Mouse (Mus musculus): ENCODE measurements at regions not wholly inside any gene's neighbourhood (a gene's known extent, or its start where the extent isn't known, plus 50 kb on each side); places are given as distances from the start of the nearest gene placed in this dataset.
"Not testable (repeated sequence)": the region's sequence is repeated elsewhere in the genome, so short reads cannot be mapped to it uniquely, and the experiment has no call there.

GRCm38 (mm10) chr16:58100351-58100750 lies 307.9 kb upstream of the Dcbld2 start:
- no peak overlapping the region for H3K27ac ChIP-seq (replicated peaks)
- 65% methylated on average over 4 of the region's 4 CpGs for WGBS
- H3K4me3 ChIP-seq = no peak overlapping the region
- H3K27me3 ChIP-seq (replicated peaks; ENCODE audit: low read depth, poor library complexity, severe bottlenecking) = no peaks in the 10 kb centered on the region
- no peaks in the 10 kb centered on the region for H3K36me3 ChIP-seq (replicated peaks)
- DNase-seq (ENCODE audit: low spot score) = no peak
- no peaks in the 10 kb centered on the region for H3K4me1 ChIP-seq
- no peaks in the 10 kb centered on the region for H3K9me3 ChIP-seq

GRCm38 (mm10) chr16:58110452-58110851 lies 297.8 kb upstream of the Dcbld2 start:
- no peak overlapping the region for H3K4me3 ChIP-seq
- H3K27ac ChIP-seq (replicated peaks) = no peak overlapping the region
- no peaks in the 10 kb centered on the region for H3K9me3 ChIP-seq
- no peaks in the 10 kb centered on the region for H3K27me3 ChIP-seq (replicated peaks; ENCODE audit: low read depth, poor library complexity, severe bottlenecking)
- 88% methylated on average over 1 of the region's 1 CpGs for WGBS
- no peaks in the 10 kb centered on the region for H3K4me1 ChIP-seq
- no peaks in the 10 kb centered on the region for H3K36me3 ChIP-seq (replicated peaks)
- no peak for DNase-seq (ENCODE audit: low spot score)

- 86% methylated on average over 1 of the region's 1 CpGs for WGBS
- DNase-seq (ENCODE audit: low spot score) = no peak
- H3K27ac ChIP-seq (replicated peaks) = no peak overlapping the region
- H3K9me3 ChIP-seq = no peaks in the 10 kb centered on the region
- no peaks in the 10 kb centered on the region for H3K36me3 ChIP-seq (replicated peaks)
- H3K4me1 ChIP-seq = no peaks in the 10 kb centered on the region
- H3K4me3 ChIP-seq = no peak overlapping the region
- no peaks in the 10 kb centered on the region for H3K27me3 ChIP-seq (replicated peaks; ENCODE audit: low read depth, poor library complexity, severe bottlenecking)
Measured at GRCm38 (mm10) chr16:58126086-58126485, 282.2 kb upstream of the Dcbld2 start.

GRCm38 (mm10) chr16:58136144-58136905 lies 271.9 kb upstream of the Dcbld2 start:
- H3K27me3 ChIP-seq (replicated peaks; ENCODE audit: low read depth, poor library complexity, severe bottlenecking) = no peaks in the 10 kb centered on the region
- no peak overlapping the region for H3K27ac ChIP-seq (replicated peaks)
- DNase-seq (ENCODE audit: low spot score) = no peak
- WGBS = 81% methylated on average over 12 of the region's 12 CpGs
- no peaks in the 10 kb centered on the region for H3K9me3 ChIP-seq
- no peak overlapping the region for H3K4me3 ChIP-seq
- H3K4me1 ChIP-seq = no peaks in the 10 kb centered on the region
- H3K36me3 ChIP-seq (replicated peaks) = no peaks in the 10 kb centered on the region

GRCm38 (mm10) chr16:58136979-58137378 lies 271.3 kb upstream of the Dcbld2 start:
- WGBS = 90% methylated on average over 7 of the region's 7 CpGs
- Histone ChIP-seq H3K27ac (replicated peaks) (no peak overlapping the region), H3K4me3 (no peak overlapping the region), H3K9me3 (no peaks in the 10 kb centered on the region), H3K27me3 (replicated peaks; ENCODE audit: low read depth, poor library complexity, severe bottlenecking) (no peaks in the 10 kb centered on the region), H3K36me3 (replicated peaks) (no peaks in the 10 kb centered on the region), H3K4me1 (no peaks in the 10 kb centered on the region)
- DNase-seq (ENCODE audit: low spot score) = no peak

- 77% methylated on average over 4 of the region's 4 CpGs for WGBS
- Histone ChIP-seq H3K27ac (replicated peaks) (no peak overlapping the region), H3K36me3 (replicated peaks) (no peaks in the 10 kb centered on the region)
Measured at GRCm38 (mm10) chr16:58137728-58138279, 270.4 kb upstream of the Dcbld2 start.

GRCm38 (mm10) chr16:58146479-58146878 lies 261.8 kb upstream of the Dcbld2 start:
- H3K9me3 ChIP-seq = no peaks in the 10 kb centered on the region
- H3K27ac ChIP-seq (replicated peaks) = no peak overlapping the region
- no peak for DNase-seq (ENCODE audit: low spot score)
- no peaks in the 10 kb centered on the region for H3K36me3 ChIP-seq (replicated peaks)
- H3K4me1 ChIP-seq = no peaks in the 10 kb centered on the region
- 74% methylated on average over 6 of the region's 6 CpGs for WGBS
- no peaks in the 10 kb centered on the region for H3K27me3 ChIP-seq (replicated peaks; ENCODE audit: low read depth, poor library complexity, severe bottlenecking)
- no peak overlapping the region for H3K4me3 ChIP-seq

More at GRCm38 (mm10) chr16:58137728-58138279, 270.4 kb upstream of the Dcbld2 start:
- Histone ChIP-seq H3K27me3 (replicated peaks; ENCODE audit: low read depth, poor library complexity, severe bottlenecking) (no peaks in the 10 kb centered on the region), H3K4me1 (no peaks in the 10 kb centered on the region), H3K9me3 (no peaks in the 10 kb centered on the region), H3K4me3 (no peak overlapping the region)
- DNase-seq (ENCODE audit: low spot score) = no peak

GRCm38 (mm10) chr16:58155538-58155937 lies 252.7 kb upstream of the Dcbld2 start:
- H3K27ac ChIP-seq (replicated peaks) = no peak overlapping the region
- no peaks in the 10 kb centered on the region for H3K4me1 ChIP-seq
- DNase-seq (ENCODE audit: low spot score) = no peak
- no peaks in the 10 kb centered on the region for H3K36me3 ChIP-seq (replicated peaks)
- no peaks in the 10 kb centered on the region for H3K27me3 ChIP-seq (replicated peaks; ENCODE audit: low read depth, poor library complexity, severe bottlenecking)
- 39% methylated on average over 4 of the region's 4 CpGs for WGBS
- H3K9me3 ChIP-seq = no peaks in the 10 kb centered on the region
- no peak overlapping the region for H3K4me3 ChIP-seq

GRCm38 (mm10) chr16:58178744-58179401 lies 229.4 kb upstream of the Dcbld2 start:
- Histone ChIP-seq H3K27me3 (replicated peaks; ENCODE audit: low read depth, poor library complexity, severe bottlenecking) (no peaks in the 10 kb centered on the region), H3K36me3 (replicated peaks) (no peaks in the 10 kb centered on the region), H3K27ac (replicated peaks) (no peak overlapping the region), H3K4me1 (no peaks in the 10 kb centered on the region), H3K9me3 (no peaks in the 10 kb centered on the region), H3K4me3 (no peak overlapping the region)
- no peak for DNase-seq (ENCODE audit: low spot score)
- WGBS = 73% methylated on average over 5 of the region's 5 CpGs

- not testable (repeated sequence) for H3K4me1 ChIP-seq; H3K36me3 ChIP-seq (replicated peaks); H3K27ac ChIP-seq (replicated peaks); H3K9me3 ChIP-seq; H3K4me3 ChIP-seq; DNase-seq (ENCODE audit: low spot score); H3K27me3 ChIP-seq (replicated peaks; ENCODE audit: low read depth, poor library complexity, severe bottlenecking)
Measured at GRCm38 (mm10) chr16:58179981-58180380, 228.3 kb upstream of the Dcbld2 start.

GRCm38 (mm10) chr16:58194619-58195497 lies 213.4 kb upstream of the Dcbld2 start:
- no peak for DNase-seq (ENCODE audit: low spot score)
- Histone ChIP-seq H3K36me3 (replicated peaks) (no peaks in the 10 kb centered on the region), H3K9me3 (no peaks in the 10 kb centered on the region), H3K27me3 (replicated peaks; ENCODE audit: low read depth, poor library complexity, severe bottlenecking) (no peaks in the 10 kb centered on the region), H3K4me3 (no peak overlapping the region), H3K27ac (replicated peaks) (no peak overlapping the region), H3K4me1 (no peaks in the 10 kb centered on the region)
- 87% methylated on average over 5 of the region's 5 CpGs for WGBS

- no peak for DNase-seq (ENCODE audit: low spot score)
- 92% methylated on average over 2 of the region's 2 CpGs for WGBS
- Histone ChIP-seq H3K27me3 (replicated peaks; ENCODE audit: low read depth, poor library complexity, severe bottlenecking) (no peaks in the 10 kb centered on the region), H3K4me1 (no peaks in the 10 kb centered on the region), H3K9me3 (no peaks in the 10 kb centered on the region), H3K27ac (replicated peaks) (no peak overlapping the region), H3K36me3 (replicated peaks) (no peaks in the 10 kb centered on the region), H3K4me3 (no peak overlapping the region)
Measured at GRCm38 (mm10) chr16:58211872-58212271, 196.4 kb upstream of the Dcbld2 start.
